Mouse (Mus musculus) heart, postnatal 25 days (tissue): Measurements from ENCODE around the gene Ninj2. TPM values are rescaled to one million over a fixed set of nuclear protein-coding genes. Genes with fewer than 3 reads are reported as not detected.

Experiments
- DNase-seq: peaks from one replicate; pipeline ENCODE4 v3.0.0; 2022; ENCODE audit warnings: low spot score
- intact Hi-C: fragments of 180-260 bp; cut with DNase I; formaldehyde crosslinking; loops from one replicate; pipeline ENCODE4 v1.15.1; 2025
- total RNA-seq, 2 experiments: library from RNA; stranded (reverse); gene quantifications; 2 replicates each; pipeline ENCODE4 v1.2.3; 2021

Gene Ninj2
- total RNA-seq, 2 experiments from 2014 or later = not detected

DNA sequence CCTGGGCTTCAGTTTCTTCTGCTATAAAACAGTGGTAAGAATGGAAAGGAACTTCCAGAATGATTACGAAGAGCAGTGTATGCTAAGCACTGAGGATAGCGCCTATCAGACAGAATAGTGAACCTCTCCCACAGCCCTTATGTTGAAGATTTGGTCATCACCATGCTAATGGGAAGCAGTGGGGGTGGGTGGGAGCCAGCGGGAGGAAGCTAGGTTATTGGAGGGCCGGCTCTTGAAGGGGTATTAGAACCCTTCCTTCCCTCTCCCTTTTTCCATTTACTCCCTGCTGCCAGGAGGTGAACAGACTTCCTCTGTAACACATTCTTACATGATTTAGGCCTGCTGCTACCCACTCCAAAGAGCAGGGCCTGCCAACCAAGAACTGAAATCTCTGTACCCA, 1.2 kb upstream of the Ninj2 start:
- DNase-seq = no peak
- intact Hi-C loops = no loop called here

- intact Hi-C loops = no loop called here
- no peak for DNase-seq
These were observed 1.1 kb downstream of the Ninj2 start for GRCm38 (mm10) chr6:120094091-120094776.

DNA sequence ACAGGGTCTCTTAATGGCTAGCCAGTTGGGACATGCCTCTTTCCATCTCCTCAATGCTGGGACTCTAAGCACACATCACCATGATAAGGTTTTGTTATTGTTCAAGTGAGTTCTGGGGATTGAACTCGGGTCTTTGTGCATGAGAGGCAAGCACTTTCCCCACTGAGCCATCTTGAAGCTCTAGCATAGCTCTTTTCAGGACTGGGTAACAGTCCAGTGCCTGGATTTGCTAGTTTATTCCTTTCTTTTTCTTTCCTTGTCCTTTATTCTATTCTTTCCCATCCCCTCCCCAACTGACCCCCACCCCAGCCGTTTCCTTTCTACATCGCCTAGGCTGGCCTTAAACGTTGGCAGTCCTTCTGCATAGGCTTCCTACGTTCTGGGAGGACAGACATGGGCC, 1.9 kb downstream of the Ninj2 start:
- no peak for DNase-seq
- intact Hi-C loops = no loop called here

DNA sequence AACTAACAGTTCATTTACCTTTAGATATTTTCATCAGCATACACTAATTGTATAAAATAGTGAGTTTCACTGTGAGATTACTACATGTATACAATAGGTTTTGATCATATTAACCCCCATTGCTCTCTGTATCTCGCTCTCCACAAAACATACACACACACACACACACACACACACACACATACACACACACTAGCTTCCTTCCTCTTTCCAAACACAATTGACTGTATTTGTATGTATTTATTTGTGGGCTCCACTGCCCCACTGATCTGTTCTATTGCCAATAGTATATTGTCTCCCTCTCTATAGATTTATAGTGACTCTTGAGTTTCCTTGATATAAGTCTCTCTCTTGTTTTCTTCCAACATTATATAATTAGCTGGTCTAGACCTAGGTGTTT, 2.4 kb downstream of the Ninj2 start:
- intact Hi-C loops = no loop called here
- no peak for DNase-seq

DNA sequence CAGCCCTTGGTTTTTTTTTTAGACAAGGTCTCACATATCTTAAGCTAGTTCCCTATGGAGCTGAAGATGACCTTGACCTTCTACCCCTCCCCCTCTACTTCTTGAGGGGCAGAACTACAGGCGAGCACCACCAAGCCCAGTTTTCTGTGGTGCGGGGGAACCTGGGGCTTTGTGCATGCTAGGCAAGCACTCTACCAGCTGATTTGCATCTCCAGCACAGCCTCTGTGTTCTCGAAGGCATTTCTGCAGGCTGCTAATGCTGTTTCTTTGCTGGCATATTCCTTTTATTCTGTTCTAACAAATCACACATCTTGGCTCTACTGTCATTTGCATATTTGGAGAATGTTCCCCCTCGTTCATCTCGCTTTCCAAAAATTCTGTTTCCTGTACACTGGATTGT, 6.2 kb downstream of the Ninj2 start:
- intact Hi-C loops = no loop called here
- no peak for DNase-seq

DNA sequence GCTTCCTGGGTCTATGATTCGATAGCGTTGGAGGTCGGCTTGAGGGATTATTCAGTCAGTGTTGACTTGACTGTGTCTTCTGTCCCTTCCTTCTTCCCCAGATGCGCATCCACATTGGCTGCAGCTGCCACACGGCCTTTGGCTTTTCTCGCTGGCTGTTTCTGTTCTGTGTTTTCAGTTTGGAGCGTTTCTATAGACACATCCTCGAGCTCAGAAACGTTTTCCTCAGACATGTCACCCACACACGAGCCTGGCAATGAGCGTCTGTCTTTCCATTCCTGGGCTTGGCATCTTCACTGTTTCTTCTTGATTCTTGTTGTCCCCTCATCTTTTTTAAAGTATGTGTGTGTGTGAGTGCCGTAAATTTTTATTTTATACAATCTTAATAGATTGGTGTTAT, 8.1 kb downstream of the Ninj2 start:
- intact Hi-C loops = no loop called here
- DNase-seq = no peak

DNA sequence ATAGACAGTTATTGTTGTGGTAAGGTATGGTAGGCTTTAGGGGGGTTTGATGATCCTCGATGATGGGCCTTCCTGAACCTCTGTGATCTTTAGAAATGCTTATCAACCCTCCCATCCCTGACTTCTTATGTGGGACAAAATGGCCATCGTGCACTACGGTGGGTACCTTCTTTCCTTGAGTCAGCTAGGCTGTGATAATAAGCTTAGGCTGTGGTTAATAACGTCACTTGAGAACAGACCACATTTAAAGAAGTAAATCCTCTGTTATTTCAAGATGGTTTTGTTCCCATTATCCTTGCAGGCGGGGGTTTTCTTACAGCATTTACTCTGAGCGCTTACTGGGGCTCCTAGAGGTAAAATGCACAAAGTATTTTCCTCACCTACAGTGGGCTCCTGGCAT, 8.8 kb downstream of the Ninj2 start:
- intact Hi-C loops = no loop called here
- DNase-seq = no peak

DNA sequence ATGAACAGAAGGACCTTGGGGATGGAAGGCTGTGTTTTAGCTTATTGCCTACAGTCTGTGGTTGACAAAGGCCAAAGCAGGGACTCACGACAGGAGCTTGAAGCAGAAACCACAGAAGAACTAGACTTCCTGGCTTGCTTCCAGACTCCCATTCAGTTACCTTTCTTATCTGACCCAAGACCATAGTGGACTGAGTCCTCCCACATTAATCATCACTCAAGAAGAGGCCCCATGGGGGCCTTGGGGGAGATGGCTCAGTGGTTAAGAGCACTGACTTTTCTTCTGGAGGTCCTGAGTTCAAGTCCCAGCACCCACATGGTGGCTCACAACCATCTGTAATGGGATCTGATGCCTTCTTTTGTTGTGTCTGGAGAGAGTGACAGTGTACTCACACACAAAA, 10.0 kb downstream of the Ninj2 start:
- no peak for DNase-seq
- intact Hi-C loops = no loop called here

- intact Hi-C loops = no loop called here
- no peak for DNase-seq
These were observed 11.9 kb downstream of the Ninj2 start for GRCm38 (mm10) chr6:120105055-120105454.

GRCm38 (mm10) chr6:120107586-120107985, 14.4 kb downstream of the Ninj2 start:
- intact Hi-C loops = no loop called here
- no peak for DNase-seq

DNA sequence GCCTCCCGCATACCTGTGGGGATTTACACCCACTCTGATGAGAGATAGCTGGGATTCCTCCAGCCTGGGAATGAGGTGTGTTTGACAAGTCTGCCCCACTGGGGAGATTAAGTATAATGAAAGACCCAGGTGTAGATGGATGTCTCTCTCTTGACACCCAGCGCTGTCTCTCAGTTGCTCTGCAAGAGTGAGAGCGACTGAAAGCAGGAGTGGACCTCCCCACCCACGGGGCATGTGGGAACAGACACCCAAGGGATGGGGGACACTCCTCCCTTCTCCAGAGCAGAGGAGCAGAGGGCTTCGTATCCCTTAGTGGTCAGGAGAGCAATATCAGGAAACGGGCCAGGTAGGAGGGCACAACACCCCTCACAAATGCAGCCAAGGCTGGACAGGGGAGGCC, 14.9 kb downstream of the Ninj2 start:
- no peak for DNase-seq
- intact Hi-C loops = no loop called here

DNA sequence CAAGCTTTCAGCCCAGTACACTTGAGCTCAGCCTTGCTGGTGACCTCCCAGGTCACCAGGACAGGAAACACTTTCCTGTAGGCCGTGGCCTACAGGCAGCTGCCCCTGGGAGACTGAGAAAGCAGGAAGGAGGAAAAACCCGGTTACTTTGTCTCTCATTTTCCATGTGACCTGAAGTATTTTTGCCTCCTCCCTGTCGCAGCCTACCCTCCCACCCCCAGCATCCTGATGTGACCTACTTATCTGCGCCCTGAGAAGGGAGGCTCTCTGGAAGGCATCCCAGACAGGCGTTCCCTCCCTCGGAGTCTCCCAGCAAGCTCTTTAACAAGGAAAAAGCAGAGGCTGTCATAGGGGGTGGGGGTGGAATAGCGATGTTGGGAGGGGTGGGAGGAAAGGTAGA, 16.0 kb downstream of the Ninj2 start:
- peak; percentile 81 for DNase-seq
- intact Hi-C loops = no loop called here

GRCm38 (mm10) chr6:120109932-120110331, 16.8 kb downstream of the Ninj2 start:
- DNase-seq = no peak
- intact Hi-C loops = no loop called here

- intact Hi-C loops = loop anchor here (1.0 kb wide), 1 partner anchor 72 kb away; no protein-coding TSS in a partner anchor
- no peak for DNase-seq
These were observed 17.7 kb downstream of the Ninj2 start for GRCm38 (mm10) chr6:120110738-120111409.

DNA sequence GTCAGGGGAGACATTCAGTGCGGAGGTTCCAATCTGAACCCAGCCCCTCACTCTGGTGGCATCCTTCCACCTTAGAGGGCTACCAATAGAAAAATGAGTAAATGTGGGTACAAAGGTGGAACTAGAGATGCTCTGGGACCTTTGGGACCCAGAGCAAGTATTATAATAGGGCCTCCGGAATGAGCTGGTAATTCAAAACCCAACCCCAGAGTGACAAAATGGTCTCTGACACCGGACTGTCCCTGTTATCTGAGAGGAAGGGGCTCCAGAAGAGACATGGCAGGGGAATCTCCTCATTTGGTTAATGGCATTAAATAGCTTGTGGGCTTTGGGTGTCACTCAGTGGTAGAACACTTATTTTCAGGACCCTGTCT, 18.2 kb downstream of the Ninj2 start:
- DNase-seq = no peak
- intact Hi-C loops = loop anchor here (1.0 kb wide), 1 partner anchor 72 kb away; no protein-coding TSS in a partner anchor

DNA sequence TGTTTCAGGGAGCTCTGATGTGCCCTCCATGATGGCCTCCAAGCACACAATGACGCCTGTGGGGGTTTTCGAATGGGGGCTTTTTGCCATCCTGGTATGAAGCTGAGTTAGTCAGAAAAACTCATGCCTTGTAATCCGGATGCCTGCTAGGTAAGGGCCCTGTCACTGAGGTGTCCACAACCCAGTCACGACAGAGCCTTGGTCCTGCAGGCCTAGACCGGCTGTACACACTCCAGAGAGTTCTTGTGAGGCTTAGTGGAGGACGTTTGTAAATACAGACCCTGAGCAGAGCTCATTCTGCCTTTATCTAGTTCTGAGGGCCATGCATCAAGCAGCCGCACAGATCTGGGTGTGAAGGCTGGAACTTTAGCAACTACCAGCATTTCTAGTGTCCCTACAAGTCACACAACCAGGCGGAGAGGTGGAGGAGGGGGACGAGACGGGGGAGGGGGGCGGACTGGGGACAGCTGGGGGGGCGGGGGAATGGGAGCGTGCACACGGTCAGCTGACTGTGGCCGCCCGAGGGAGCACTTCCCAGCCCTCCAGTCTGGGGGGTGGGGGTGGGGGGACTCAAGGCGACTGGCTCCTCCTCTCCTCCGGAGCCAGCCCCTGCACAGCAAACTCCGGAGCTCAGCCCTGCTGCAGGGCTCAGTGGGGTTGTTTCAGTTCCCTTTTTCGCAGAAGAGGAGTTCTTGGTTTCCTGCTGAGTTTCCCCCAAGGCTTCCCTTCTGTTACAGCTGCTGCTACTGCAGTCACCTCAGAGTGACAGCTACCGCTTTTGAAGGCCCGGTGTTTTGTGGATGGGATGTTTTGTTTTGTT, 19.0 kb downstream of the Ninj2 start:
- DNase-seq = peak; percentile 71
- intact Hi-C loops = loop anchor here (1.0 kb wide), 1 partner anchor 73 kb away; no protein-coding TSS in a partner anchor

DNA sequence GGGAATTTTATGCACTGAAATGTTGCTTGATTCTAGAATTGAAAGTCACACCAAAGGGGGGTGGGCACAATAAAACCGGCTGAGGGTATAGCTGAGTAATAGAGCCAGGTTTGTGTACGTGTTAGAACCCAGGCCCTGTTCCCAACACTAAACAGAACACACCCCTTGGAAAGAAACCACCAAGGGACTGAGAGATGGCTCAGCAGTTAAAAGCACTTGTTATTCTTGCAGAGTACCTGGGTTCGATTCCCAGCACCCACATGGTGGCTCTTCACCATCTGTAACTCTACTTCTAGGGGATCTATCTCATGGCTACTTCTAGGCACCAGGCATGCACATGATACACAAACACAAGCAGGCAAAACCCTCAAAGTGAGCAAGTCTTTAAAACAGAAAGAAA, 20.7 kb downstream of the Ninj2 start:
- no peak for DNase-seq
- intact Hi-C loops = loop anchor here (2.0 kb wide), 2 partner anchors 31 to 79 kb away; no protein-coding TSS in a partner anchor

DNA sequence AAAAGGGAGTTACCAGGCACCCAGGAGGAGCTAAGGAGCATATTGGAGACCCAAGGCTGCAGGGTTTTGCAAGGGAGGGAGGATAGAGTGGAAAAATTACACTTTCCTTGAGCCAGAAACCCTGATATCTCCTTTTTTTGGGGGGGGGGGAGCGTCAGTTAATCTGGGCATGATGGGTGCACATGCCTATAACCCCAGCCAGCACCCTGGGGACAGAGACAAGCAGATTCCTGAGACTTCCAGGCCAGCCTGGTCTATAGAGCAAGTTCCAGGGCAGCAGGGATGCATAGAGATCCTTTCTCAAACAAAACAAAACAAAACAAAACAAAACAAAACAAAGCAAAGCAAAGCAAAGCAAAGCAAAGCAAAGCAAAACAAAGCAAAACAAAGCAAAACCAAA, 21.1 kb downstream of the Ninj2 start:
- intact Hi-C loops = loop anchor here (2.0 kb wide), 2 partner anchors 31 to 79 kb away; no protein-coding TSS in a partner anchor
- no peak for DNase-seq

GRCm38 (mm10) chr6:120114698-120115097, 21.5 kb downstream of the Ninj2 start:
- peak; percentile 79 for DNase-seq
- intact Hi-C loops = loop anchor here (2.0 kb wide), 2 partner anchors 30 to 78 kb away; no protein-coding TSS in a partner anchor

GRCm38 (mm10) chr6:120115443-120115842, 22.3 kb downstream of the Ninj2 start:
- intact Hi-C loops = loop anchor here (2.0 kb wide), 2 partner anchors 29 to 77 kb away; no protein-coding TSS in a partner anchor
- DNase-seq = no peak

- intact Hi-C loops = no loop called here
- no peak for DNase-seq
These were observed 26.7 kb downstream of the Ninj2 start for GRCm38 (mm10) chr6:120119824-120120223.
